Mouse (Mus musculus) hindbrain, postnatal 0 days (tissue): ENCODE data around the gene Fli1. TPM values are rescaled to one million over a fixed set of nuclear protein-coding genes. Genes with fewer than 3 reads are reported as not detected.

ENCODE experiments used
- ATAC-seq: fragments of 200-750 bp; cut with Nextera tagmentation; 2 replicates; pipeline ENCODE4 v1.8.0; 2017; ENCODE audit warnings: mild to moderate bottlenecking, moderate TSS enrichment, moderate library complexity
- DNase-seq: peaks from one replicate; pipeline ENCODE4 v3.0.0-alpha.2; 2015; ENCODE audit warnings: low spot score
- H3K27ac ChIP-seq: fragments of 300-500 bp; sonication (generic); 2 replicates; pipeline ENCODE4 v1.5.1; 2014; ENCODE audit warnings: mild to moderate bottlenecking
- H3K27me3 ChIP-seq: fragments of 300-500 bp; sonication (generic); 2 replicates; pipeline ENCODE4 v1.6.1; 2014; ENCODE audit warnings: low read length, mixed read lengths; ENCODE audit not compliant: insufficient read depth
- H3K36me3 ChIP-seq: fragments of 300-500 bp; sonication (generic); 2 replicates; pipeline ENCODE4 v1.6.1; 2014; ENCODE audit warnings: low read length, mixed read lengths; ENCODE audit not compliant: insufficient read depth
- H3K4me1 ChIP-seq: fragments of 300-500 bp; sonication (generic); 2 replicates; pipeline ENCODE4 v1.6.1; 2014; ENCODE audit warnings: antibody characterized with exemption, low read length, mixed read lengths; ENCODE audit not compliant: insufficient read depth
- H3K4me2 ChIP-seq: fragments of 300-500 bp; sonication (generic); 2 replicates; pipeline ENCODE4 v1.6.1; 2014; ENCODE audit warnings: low read depth, mild to moderate bottlenecking, low read length, moderate library complexity, mixed read lengths
- H3K4me3 ChIP-seq: fragments of 300-500 bp; sonication (generic); 2 replicates; pipeline ENCODE4 v1.5.1; 2014; ENCODE audit warnings: low read length
- H3K9ac ChIP-seq: fragments of 300-500 bp; sonication (generic); replicated peaks from 2 replicates; pipeline ENCODE4 v1.6.1; 2014; ENCODE audit warnings: mild to moderate bottlenecking, low read length, moderate library complexity, mixed read lengths
- H3K9me3 ChIP-seq: fragments of 300-500 bp; sonication (generic); 2 replicates; pipeline ENCODE4 v1.6.1; 2016; ENCODE audit warnings: low read length, mixed read lengths
- CTCF ChIP-seq: IDR thresholded peaks from 2 replicates; pipeline ENCODE4 v1.5.1; 2016; ENCODE audit warnings: antibody characterized with exemption, control low read depth, low read depth
- WGBS: fragments of 180-500 bp; shearing (Covaris S2); extraction: QIAGEN DNeasy Blood & Tissue Kit; methylation state at CpG from one replicate; pipeline ENCODE4 v1.1.7; 2014; 5-methylcytosine and 5-hydroxymethylcytosine counted together
- polyA plus RNA-seq: library from polyadenylated mRNA; unstranded; fragments of >200 nt; fragmentation: Nextera tagmentation; extraction: Ambion mirVana; gene quantifications from 2 replicates; pipeline ENCODE4 v1.2.1, GENCODE M21; 2015
- total RNA-seq: library from RNA; depleted of rRNA; stranded (reverse); fragments of >200 nt; gene quantifications from 2 replicates; pipeline ENCODE4 v1.2.3, GENCODE M21; 2014

Gene Fli1
- total and polyA plus RNA-seq, 2 experiments from 2014 or later: 5.6 to 10.8 TPM

- 86% methylated on average over 3 of the region's 3 CpGs for WGBS
- ATAC-seq (no peak), DNase-seq (no peak)
- H3K9me3 ChIP-seq: no peaks in the 10 kb centered on the region
- no peak overlapping the region for H3K27ac ChIP-seq
- no peak overlapping the region for H3K4me2 ChIP-seq
- no peaks in the 10 kb centered on the region for H3K27me3 ChIP-seq
- H3K4me3 ChIP-seq: no peak overlapping the region
- TF ChIP-seq CTCF: no peak
- H3K4me1 ChIP-seq: no peaks in the 10 kb centered on the region
- no peaks in the 10 kb centered on the region for H3K36me3 ChIP-seq
- no peak overlapping the region for H3K9ac ChIP-seq
Measured at GRCm38 (mm10) chr9:32555279-32555678, 12.6 kb upstream of the Fli1 start.

- DNase-seq: no peak
- TF ChIP-seq CTCF: no peak
- no peaks in the 10 kb centered on the region for H3K4me1 ChIP-seq
- H3K4me2 ChIP-seq: no peak overlapping the region
- H3K4me3 ChIP-seq: no peak overlapping the region
- no peak overlapping the region for H3K9ac ChIP-seq
- WGBS: 7% methylated on average over 10 of the region's 10 CpGs
- no peak overlapping the region for H3K27ac ChIP-seq
- H3K36me3 ChIP-seq: no peaks in the 10 kb centered on the region
- no peak for ATAC-seq
- peaks cover 33% of the 10 kb centered on the region for H3K27me3 ChIP-seq
- no peaks in the 10 kb centered on the region for H3K9me3 ChIP-seq
Measured at GRCm38 (mm10) chr9:32550541-32550940, 7.9 kb upstream of the Fli1 start.

- ATAC-seq (no peak), DNase-seq (no peak)
- WGBS: 21% methylated on average over 6 of the region's 6 CpGs
- no peak overlapping the region for H3K9ac ChIP-seq
- no peak overlapping the region for H3K27ac ChIP-seq
- H3K9me3 ChIP-seq: no peaks in the 10 kb centered on the region
- no peak overlapping the region for H3K4me2 ChIP-seq
- peaks cover 37% of the 10 kb centered on the region for H3K27me3 ChIP-seq
- H3K4me3 ChIP-seq: no peak overlapping the region
- H3K36me3 ChIP-seq: no peaks in the 10 kb centered on the region
- H3K4me1 ChIP-seq: no peaks in the 10 kb centered on the region
- TF ChIP-seq CTCF: no peak
Measured at GRCm38 (mm10) chr9:32549462-32550384, 7.1 kb upstream of the Fli1 start.

GRCm38 (mm10) chr9:32546731-32547130 lies 4.1 kb upstream of the Fli1 start:
- WGBS: 26% methylated on average over 2 of the region's 2 CpGs
- H3K4me1 ChIP-seq: no peaks in the 10 kb centered on the region
- H3K27me3 ChIP-seq: peaks cover 54% of the 10 kb centered on the region
- no peak overlapping the region for H3K9ac ChIP-seq
- ATAC-seq: no peak
- H3K36me3 ChIP-seq: no peaks in the 10 kb centered on the region
- H3K4me3 ChIP-seq: no peak overlapping the region
- H3K9me3 ChIP-seq: no peaks in the 10 kb centered on the region
- H3K4me2 ChIP-seq: no peak overlapping the region
- DNase-seq: no peak
- H3K27ac ChIP-seq: no peak overlapping the region
- no peak for TF ChIP-seq CTCF

- no peak for TF ChIP-seq CTCF
- H3K9me3 ChIP-seq: no peaks in the 10 kb centered on the region
- H3K27me3 ChIP-seq: peaks cover 57% of the 10 kb centered on the region
- no peaks in the 10 kb centered on the region for H3K36me3 ChIP-seq
- DNase-seq (no peak), ATAC-seq (no peak)
- 3% methylated on average over 40 of the region's 40 CpGs for WGBS
- no peak overlapping the region for H3K27ac ChIP-seq
- peaks cover 14% of the 10 kb centered on the region; the same call in 1 of the 2 replicates for H3K4me1 ChIP-seq
- no peak overlapping the region for H3K9ac ChIP-seq
- H3K4me2 ChIP-seq: peak overlapping the region; percentile 27; the same call in 1 of the 2 replicates
- H3K4me3 ChIP-seq: no peak overlapping the region
Measured at GRCm38 (mm10) chr9:32544731-32545661, 2.3 kb upstream of the Fli1 start.

GRCm38 (mm10) chr9:32543923-32544575 lies 1.4 kb upstream of the Fli1 start:
- WGBS: 16% methylated on average over 8 of the region's 8 CpGs
- no peak for TF ChIP-seq CTCF
- Histone ChIP-seq H3K4me2 (no peak overlapping the region), H3K9me3 (no peaks in the 10 kb centered on the region), H3K27ac (no peak overlapping the region), H3K4me3 (no peak overlapping the region), H3K36me3 (no peaks in the 10 kb centered on the region), H3K27me3 (peaks cover 62% of the 10 kb centered on the region), H3K4me1 (peaks cover 16% of the 10 kb centered on the region; the same call in 1 of the 2 replicates), H3K9ac (no peak overlapping the region)
- no peak for ATAC-seq
- DNase-seq: no peak
